Mouse (Mus musculus) 416B (cell line): ENCODE data around the gene Wiz.
A peak's percentile ranks its signal among the peaks of the same experiment; 100 is the strongest.

Experiments
- DNase-seq: peaks from one replicate; pipeline ENCODE4 v3.0.0; 2011; ENCODE audit warnings: low read depth

The Wiz gene

GRCm38 (mm10) chr17:32349037-32349732, 40.1 kb downstream of the Wiz start:
- peak; percentile 78 for DNase-seq

DNA sequence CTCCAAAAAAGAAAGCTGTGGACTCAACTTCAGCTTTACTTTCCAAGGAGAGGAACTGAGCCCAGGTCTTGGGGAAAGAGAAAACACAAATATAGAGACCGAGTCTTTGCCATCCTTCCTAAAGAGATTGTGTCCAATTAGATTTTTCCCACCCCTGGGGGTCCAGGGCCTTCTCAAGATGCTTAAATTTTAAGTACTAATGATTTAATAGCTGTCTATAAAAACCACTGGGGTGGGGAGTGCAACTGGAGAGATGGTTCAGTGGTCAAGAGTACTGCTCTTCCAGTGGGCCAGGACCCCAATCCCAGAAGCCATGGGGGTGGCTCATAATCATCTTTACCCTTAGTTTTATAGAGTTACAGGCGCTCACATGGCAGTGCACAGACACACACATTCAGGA, 40.8 kb downstream of the Wiz start:
- DNase-seq = no peak

DNA sequence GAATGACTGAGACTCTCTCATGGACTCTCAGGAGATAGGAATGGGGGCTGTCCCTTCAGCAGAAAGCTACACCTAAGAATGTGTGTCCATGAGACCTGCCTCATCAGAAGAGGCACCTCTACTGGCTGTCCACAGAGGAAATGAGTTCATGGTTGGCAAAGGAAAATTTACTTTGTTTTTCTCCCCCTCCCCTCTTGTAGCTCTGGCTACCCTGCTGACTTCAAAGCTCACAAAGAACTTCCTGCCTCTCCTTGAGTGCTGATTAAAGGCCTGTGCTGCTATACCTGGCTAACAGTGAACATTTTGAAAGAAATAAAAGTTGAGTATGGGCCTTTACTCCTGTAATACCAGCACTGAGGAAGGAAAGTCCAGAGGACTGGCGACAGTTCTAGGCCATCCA, 48.1 kb downstream of the Wiz start:
- DNase-seq = no peak

GRCm38 (mm10) chr17:32340110-32340509, 49.1 kb downstream of the Wiz start:
- DNase-seq = peak; percentile 35

- no peak for DNase-seq
Observed at GRCm38 (mm10) chr17:32335869-32336268, 53.4 kb downstream of the Wiz start.

GRCm38 (mm10) chr17:32334921-32335320, 54.3 kb downstream of the Wiz start:
- no peak for DNase-seq

DNA sequence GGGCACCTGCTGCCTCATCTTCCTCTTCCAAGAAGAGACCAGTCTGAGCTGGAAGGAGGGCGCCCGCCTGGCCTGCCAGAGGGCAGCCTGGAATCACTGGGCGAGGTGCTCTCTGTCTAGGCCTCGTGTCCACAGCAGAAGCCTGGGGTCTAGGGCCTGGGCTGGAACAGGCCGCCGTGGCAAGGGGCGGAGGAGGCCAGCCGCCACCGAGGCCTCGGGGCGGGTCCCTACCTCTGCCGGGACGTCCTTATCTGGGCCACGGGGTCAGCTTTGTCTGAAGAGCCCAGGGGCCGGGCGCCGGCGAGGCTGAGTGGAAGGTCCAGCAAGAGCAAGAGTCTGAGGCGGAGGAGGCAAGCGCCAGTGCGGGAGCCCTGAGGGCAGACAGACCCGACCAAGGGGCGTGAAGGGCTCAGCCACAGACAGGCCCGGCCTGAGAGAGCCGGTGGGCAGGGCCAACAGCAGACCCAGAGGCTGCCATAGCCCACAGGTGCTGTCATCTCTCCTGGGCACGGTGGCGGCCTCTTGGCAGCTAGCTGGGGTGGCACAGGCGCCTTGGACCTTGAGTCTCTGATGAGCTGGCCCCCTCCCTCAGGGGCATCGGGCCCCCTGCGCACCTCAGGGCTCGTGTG, 55.5 kb downstream of the Wiz start:
- no peak for DNase-seq

- DNase-seq = no peak
Observed at GRCm38 (mm10) chr17:32327501-32327900, 61.7 kb downstream of the Wiz start.

DNA sequence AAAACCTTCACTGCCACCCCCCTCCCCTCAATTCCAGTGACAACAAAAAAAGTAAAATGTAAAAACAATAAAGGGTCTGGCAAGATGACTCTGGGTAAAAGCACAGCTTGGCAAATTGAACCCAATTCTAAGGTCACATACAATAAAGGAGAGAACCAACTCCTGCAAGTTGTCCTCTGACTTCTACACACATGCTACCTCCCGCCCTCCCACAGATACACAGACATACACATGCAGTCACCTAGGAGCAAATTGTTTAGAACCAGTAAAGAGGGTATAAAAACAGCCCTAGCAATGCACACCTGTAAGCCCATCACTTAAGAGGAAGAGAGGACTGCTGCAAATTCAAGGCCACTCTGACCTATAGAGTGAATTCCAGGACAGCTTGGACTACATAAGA, 66.4 kb downstream of the Wiz start:
- DNase-seq = no peak

- DNase-seq = peak; percentile 36
Observed at GRCm38 (mm10) chr17:32321836-32322235, 67.4 kb downstream of the Wiz start.

DNA sequence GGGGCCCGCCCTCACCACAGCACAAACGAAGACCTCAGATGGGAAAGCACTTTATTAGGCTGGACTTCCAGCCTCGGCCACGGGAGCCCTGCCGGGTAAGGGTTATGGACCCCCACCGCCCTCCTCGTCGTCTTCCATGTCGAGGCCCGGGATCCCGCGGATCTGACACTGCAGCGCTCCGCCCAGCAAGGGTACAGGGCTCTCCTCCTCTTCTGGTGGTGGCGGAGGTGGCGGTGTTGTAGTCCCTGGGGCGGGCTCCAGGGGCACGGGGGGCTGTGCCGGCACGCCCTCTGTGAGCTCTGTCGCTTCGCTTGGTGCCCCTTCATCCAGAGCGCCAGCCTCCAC, 67.9 kb downstream of the Wiz start:
- no peak for DNase-seq

GRCm38 (mm10) chr17:32320597-32321389, 68.4 kb downstream of the Wiz start, which contains the start of gene Akap8:
Akap8 (minus strand) TSS chr17:32321238.
- peak; percentile 100 for DNase-seq

- peak; percentile 29 for DNase-seq
Observed at GRCm38 (mm10) chr17:32319950-32320349, 69.3 kb downstream of the Wiz start.

- DNase-seq = no peak
Observed at GRCm38 (mm10) chr17:32317708-32318107, 71.5 kb downstream of the Wiz start.

- DNase-seq = no peak
Observed at GRCm38 (mm10) chr17:32317032-32317431, 72.2 kb downstream of the Wiz start.

DNA sequence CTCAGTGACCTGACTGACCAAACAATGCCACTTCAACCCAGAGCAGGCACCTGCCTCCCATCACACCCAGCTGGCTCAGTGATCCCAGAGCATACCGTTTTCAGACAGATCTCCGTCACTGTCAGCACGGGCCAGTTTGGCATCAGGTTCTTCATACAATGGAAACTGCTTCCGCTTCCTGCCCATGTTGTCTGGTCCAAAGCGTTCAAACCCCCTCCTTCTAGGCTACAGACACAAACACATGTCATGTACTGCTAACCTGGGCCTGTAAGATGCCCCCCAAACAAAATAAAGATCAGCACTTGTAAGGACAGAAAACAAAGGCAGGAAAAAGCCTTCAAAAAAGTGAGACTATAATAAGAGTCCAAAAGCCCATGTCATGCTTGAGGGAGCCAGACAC, 73.7 kb downstream of the Wiz start:
- no peak for DNase-seq

DNA sequence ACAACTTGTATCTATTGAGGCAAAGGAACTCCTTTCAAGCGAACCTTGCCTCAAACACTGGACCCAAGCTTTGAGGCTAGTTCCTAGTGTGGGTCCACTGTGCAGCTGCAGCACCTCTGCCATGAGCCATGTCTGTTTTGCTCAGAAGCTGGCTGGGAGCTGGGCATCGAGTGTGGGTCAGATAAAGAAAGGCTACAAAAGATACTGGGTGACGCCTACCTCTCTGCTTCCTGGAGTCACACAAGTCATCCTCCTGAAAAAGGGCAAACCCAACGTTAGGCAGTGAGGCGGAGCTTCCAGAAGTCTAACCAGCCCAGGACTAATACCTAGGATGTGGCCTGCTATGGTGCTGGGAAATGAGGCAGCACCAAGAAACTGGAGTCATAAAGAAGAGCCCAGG, 75.3 kb downstream of the Wiz start:
- no peak for DNase-seq

DNA sequence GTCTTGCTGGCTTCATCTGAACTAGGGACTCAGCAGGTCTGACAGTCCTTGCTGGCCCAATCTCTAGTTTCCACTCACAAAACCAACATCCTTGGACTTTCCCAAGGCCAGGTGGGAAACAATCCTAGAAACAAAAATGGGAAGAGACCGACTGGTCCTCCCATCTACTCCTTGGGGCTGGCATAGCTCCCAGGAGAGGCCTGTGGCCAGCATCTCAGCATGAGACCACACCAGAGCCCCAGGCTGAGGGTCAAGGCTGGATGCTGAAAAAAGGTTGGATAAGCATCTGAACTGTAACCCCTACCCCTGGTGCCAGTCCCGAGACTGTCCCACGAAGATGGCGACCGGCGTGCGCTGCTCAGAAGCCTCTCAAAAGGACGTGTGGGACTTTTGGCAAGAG, 76.4 kb downstream of the Wiz start:
- no peak for DNase-seq

GRCm38 (mm10) chr17:32307963-32308362, 81.3 kb downstream of the Wiz start:
- DNase-seq = no peak
